Mouse (Mus musculus) cerebellum, adult 2 months (tissue): ENCODE results near the gene Lasp1. TPM values are rescaled to one million over a fixed set of nuclear protein-coding genes. Genes with fewer than 3 reads are reported as not detected.

Experiments
- DNase-seq, 2 experiments: peaks; one replicate each; pipeline ENCODE4 v3.0.0; 2021
- H3K27ac ChIP-seq: fragments of 200-500 bp; 2 replicates; pipeline ENCODE4 v1.5.1; 2012; ENCODE audit warnings: low read length, control low read depth, inconsistent platforms; ENCODE audit not compliant: insufficient read depth
- H3K27me3 ChIP-seq: fragments of 200-500 bp; 2 replicates; pipeline ENCODE4 v1.6.1; 2012; ENCODE audit warnings: inconsistent platforms, mild to moderate bottlenecking, low read length, moderate library complexity; ENCODE audit not compliant: control insufficient read depth, insufficient read depth
- H3K4me1 ChIP-seq: fragments of 200-500 bp; 2 replicates; pipeline ENCODE4 v1.6.1; 2011; ENCODE audit warnings: low read length; ENCODE audit not compliant: control insufficient read depth, insufficient read depth
- H3K4me3 ChIP-seq: fragments of 200-500 bp; replicated peaks from 2 replicates; pipeline ENCODE3; 2011; ENCODE audit warnings: mild to moderate bottlenecking, low read depth, low read length, control low read depth; ENCODE audit not compliant: insufficient read depth
- CTCF ChIP-seq: fragments of 200-500 bp; IDR thresholded peaks from 2 replicates; pipeline ENCODE4 v1.5.1; 2011; ENCODE audit warnings: low read depth, mild to moderate bottlenecking, control low read depth, low read length, moderate library complexity, borderline replicate concordance; ENCODE audit not compliant: insufficient read depth
- POLR2A ChIP-seq: fragments of 200-500 bp; IDR thresholded peaks from 2 replicates; pipeline ENCODE4 v1.6.1; 2011; ENCODE audit warnings: low read length, control low read depth, borderline replicate concordance; ENCODE audit not compliant: insufficient read depth
- WGBS: fragments of 180-500 bp; shearing (Covaris S2); methylation state at CpG from one replicate; pipeline ENCODE4 v1.1.7; 2018; 5-methylcytosine and 5-hydroxymethylcytosine counted together
- polyA plus RNA-seq: library from polyadenylated mRNA; depleted of rRNA; stranded (reverse); fragments of >200 nt; gene quantifications from 2 replicates; pipeline ENCODE4 v1.2.3, GENCODE M21; 2012

Gene Lasp1
- polyA plus RNA-seq, 1 experiment, result 74.9 TPM

DNA sequence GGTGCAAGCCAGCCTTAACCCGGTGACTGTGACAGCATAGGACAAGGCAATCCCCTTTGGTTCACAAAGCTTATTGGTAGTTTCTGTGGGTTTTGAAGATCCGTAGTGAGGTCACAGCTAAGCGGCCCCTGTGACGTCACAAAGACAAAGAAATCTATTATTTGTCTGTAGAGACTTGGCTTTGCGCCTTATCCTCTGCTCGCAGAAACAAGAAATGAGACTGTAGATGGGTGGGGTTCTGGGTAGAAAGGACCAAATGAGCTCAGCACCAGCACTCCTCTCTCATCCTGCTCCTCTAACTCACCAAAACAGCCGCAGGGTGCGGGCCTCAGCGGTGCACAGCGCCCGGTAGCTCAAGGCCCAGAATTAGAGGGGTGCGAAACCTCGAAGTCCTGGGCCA lies 23.6 kb upstream of the Lasp1 start:
- H3K27ac ChIP-seq, result no peak overlapping the region
- no peaks in the 10 kb centered on the region for H3K4me1 ChIP-seq
- H3K4me3 ChIP-seq, result no peak overlapping the region
- DNase-seq, result no peak
- TF ChIP-seq CTCF (no peak), POLR2A (no peak)
- H3K27me3 ChIP-seq, result no peaks in the 10 kb centered on the region
- 72% methylated on average over 13 of the region's 13 CpGs for WGBS

DNA sequence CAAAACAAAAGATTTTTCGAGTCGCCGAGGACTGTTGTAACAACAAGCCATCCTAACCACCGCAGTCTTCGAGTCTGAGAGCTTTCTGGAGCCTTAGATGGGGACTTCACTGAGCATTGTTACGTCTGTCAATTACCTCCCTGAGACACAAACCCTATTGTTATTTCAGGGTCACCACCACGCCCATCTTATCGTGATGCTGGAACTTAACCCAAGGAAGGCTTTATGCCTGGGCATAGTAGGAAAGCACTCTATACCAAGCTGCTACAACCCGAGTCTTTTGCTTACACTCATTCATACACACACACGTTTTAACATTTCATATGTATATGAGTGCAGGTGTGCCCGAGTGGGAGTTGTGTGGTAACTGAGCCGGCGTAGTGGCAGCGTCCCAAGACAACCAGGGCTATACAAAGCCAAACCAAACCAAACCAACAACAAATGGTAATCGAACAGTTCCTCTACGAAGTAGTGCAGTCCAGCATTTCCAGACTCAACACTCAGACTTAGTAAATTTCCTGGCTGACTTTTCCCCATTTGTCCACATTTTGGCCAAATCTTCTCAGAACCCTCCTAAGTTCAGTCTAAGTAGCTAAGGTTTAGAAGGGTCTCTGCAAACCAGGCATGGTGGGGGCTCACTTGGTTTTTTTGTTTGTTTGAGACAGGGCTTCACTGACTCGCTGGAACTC lies 22.8 kb upstream of the Lasp1 start, which contains the start of gene 1700001P01Rik:
1700001P01Rik (minus strand) TSS at position 111 of the 689 bp plus-strand sequence.
- H3K27me3 ChIP-seq, result no peaks in the 10 kb centered on the region
- no peak within 1 kb of the TSS for H3K4me3 ChIP-seq
- H3K27ac ChIP-seq, result no peak within 1 kb of the TSS
- TF ChIP-seq POLR2A (no peak), CTCF (no peak)
- WGBS, result 46% methylated on average over 17 of the region's 17 CpGs
- no peaks in the 10 kb centered on the region for H3K4me1 ChIP-seq
- no peak for DNase-seq

DNA sequence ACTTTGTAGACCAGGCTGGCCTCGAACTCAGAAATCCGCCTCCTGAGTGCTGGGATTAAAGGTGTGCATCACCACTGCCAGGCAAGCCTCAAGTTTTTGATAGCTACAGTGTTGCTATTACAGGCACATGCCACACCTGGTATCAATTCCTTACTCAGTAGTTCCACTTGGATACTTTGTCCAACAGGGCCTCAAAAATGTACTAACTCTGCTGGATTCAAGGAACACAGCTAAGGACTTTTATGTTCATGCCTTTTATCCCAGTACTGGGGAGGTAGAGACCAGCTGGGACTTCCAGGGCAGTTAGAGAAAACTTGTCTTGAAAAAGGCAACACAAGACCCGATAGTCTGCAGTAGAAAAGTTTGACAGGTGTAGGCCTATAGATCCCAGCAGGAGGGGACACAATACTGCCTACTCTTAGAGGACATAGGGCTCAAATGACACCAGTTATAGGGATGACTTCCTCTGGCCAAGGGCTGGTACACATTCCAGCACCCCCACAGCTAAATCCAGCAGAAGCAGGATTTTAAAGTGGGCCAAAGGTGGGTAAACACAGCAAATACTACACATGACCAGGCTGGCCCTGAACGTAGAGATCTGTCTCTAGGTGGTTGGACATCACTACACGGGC lies 22.2 kb upstream of the Lasp1 start:
- Histone ChIP-seq H3K4me1 (no peaks in the 10 kb centered on the region), H3K27me3 (no peaks in the 10 kb centered on the region), H3K4me3 (no peak overlapping the region), H3K27ac (no peak overlapping the region)
- TF ChIP-seq CTCF (no peak), POLR2A (no peak)
- WGBS, result 54% methylated on average over 5 of the region's 5 CpGs
- no peak for DNase-seq

DNA sequence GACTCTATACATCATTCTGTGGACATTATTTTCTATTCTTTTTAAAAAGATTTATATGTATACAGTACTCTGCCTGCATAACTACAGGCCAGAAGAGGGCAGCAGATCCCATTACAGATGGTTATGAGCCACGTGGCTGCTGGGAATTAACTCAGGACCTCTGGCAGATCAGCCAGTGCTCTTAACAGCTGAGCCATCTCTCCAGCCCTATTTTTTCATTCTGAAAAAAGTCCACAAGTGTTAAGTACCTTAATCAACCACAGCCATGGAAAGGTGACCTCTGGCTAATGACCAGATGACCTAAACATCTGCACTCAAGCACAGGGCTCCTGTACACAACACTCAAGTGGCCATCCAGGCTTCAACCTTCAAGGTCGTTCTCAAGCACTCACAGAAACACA lies 21.7 kb upstream of the Lasp1 start:
- no peaks in the 10 kb centered on the region for H3K4me1 ChIP-seq
- H3K27me3 ChIP-seq, result no peaks in the 10 kb centered on the region
- DNase-seq, result no peak
- 46% methylated on average over 2 of the region's 2 CpGs for WGBS
- H3K27ac ChIP-seq, result no peak overlapping the region
- H3K4me3 ChIP-seq, result no peak overlapping the region
- TF ChIP-seq CTCF (no peak), POLR2A (no peak)

DNA sequence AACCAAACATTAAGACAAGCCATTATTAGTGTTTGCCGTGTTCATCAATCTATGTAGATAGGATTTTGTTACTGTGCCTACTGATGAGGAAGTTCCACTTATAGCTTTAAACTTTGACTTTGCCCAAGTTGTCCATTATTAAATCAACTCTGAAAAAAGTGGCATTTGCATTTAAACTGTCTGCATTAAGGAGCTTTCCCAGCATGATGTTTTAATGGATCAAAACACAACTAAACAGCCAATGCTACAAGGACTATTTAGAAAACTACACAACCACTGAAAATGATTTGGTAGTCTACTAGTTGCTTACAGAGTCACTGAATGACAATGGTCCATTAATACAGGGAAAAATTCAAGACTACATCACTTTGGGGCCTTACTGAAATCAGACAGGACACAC lies 19.9 kb upstream of the Lasp1 start:
- no peak for DNase-seq
- Histone ChIP-seq H3K27ac (no peak overlapping the region), H3K27me3 (no peaks in the 10 kb centered on the region), H3K4me3 (no peak overlapping the region), H3K4me1 (no peaks in the 10 kb centered on the region)
- 95% methylated on average over 1 of the region's 1 CpGs for WGBS
- TF ChIP-seq CTCF, result no peak
- TF ChIP-seq POLR2A, result no peak

DNA sequence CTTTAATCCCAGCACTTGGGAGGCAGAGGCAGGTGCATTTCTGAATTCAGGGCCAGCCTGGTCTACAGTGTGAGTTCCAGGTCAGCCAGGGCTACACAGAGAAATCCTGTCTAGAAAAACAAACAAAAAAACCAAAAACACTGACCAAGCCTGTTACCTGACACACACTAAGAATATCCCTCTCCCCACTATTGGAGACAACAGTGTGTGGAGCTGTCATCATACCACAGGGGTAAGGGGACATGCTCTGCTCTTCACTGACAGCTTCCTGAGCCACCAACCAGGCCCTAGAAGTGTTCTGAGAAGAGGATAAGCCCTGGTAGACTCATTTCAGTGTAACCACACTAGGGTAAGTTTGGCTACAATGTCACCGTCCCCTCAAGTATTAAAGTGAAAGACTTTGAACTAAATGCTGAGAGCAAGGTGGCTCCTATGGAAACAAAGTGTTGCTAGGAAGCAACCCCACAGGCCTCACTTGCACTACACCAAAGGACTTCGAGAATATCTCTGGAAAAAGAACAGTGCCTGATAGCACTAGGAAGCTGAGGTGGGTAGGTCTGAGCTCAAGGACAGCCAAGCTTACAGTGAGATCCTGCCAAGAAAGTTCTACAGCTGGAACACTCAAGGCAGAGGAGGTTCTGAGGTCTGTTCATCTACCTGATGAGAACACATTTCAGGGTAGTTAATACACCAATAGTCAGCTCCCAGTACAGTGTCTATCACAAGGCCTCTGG lies 18.7 kb upstream of the Lasp1 start:
- DNase-seq, result no peak
- no peak for TF ChIP-seq CTCF
- TF ChIP-seq POLR2A, result no peak
- Histone ChIP-seq H3K27me3 (no peaks in the 10 kb centered on the region), H3K4me1 (no peaks in the 10 kb centered on the region), H3K27ac (no peak overlapping the region), H3K4me3 (no peak overlapping the region)
- whole genome bisulfite sequencing, result 61% methylated on average over 2 of the region's 2 CpGs

DNA sequence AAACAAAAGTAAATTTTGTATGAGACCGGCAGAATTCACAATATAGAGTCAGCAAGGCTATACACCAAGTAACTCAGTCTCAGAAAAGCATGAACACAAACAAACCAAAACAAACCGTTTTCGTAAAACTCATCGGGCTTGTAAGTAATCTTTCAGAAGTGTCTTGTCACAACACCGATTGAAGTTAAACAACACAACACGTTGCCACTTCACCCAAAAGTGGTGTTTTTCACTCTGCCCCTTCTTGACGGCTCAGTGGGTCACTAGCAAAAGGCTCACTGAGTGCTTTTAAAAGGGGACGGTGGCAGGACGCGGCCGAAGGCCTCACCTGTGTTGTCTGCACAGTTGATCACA lies 17.3 kb upstream of the Lasp1 start:
- TF ChIP-seq POLR2A, result no peak
- TF ChIP-seq CTCF, result no peak
- WGBS, result 2% methylated on average over 11 of the region's 11 CpGs
- no peaks in the 10 kb centered on the region for H3K27me3 ChIP-seq
- H3K4me3 ChIP-seq, result peak overlapping the region; percentile 69
- H3K4me1 ChIP-seq, result no peaks in the 10 kb centered on the region
- DNase-seq, result no peak
- H3K27ac ChIP-seq, result no peak overlapping the region

DNA sequence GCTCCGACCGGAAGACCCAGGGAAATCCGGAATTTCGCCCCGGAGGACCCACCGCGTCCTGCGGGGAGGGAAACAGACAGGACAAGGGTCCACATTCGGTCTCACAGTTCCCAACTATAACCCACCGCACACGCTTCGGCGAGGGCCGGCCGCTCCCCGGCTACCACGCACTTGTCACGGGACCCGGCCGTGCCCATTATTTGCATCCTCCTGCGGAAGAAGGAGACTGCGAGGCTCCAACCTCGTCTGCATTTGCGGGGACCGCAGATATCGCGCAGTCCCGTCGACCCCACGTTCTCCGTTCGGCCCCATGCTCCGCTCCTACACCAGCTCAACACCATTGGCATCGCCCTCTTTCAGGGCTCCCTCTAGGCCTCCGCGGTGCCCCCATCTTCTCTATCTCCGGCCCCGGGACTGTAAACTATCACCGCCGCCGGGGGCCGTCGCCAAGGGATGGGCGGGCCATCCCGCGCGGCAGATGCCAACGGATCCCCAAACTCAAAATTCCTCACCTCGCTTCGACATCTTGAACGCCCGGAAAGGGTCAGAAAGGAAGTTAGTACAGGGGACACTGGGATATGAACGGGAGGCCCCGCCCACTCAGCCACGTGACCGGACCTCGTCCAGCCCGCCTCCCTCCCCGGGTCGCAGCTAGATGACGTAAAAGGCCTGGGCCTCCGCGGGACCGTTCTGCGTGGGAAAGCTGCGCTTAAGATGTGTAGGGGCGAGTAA lies 16.8 kb upstream of the Lasp1 start, which contains the start of gene Rpl23:
Rpl23 (minus strand) TSS at position 606 of the 732 bp plus-strand sequence.
- Histone ChIP-seq H3K27me3 (no peaks in the 10 kb centered on the region), H3K27ac (peak within 1 kb of the TSS; percentile 56), H3K4me3 (peak within 1 kb of the TSS; percentile 69), H3K4me1 (no peaks in the 10 kb centered on the region)
- TF ChIP-seq POLR2A (peak; percentile 99; the same call in 1 of the 2 replicates), CTCF (no peak)
- WGBS, result under 1% methylated on average over 67 of the region's 67 CpGs
- peak; percentile 99 for DNase-seq
